ENCODE assay signal across 10 mouse cellular contexts in genomic region chr11:52919231-52919960, GRCm38 (mm10).
DNase-seq lines count a peak whose midpoint lies in the region; ATAC-seq and TF ChIP-seq lines count a peak whose summit lies in the region.
"Had no signal": no experiment of that assay in that cellular context is flagged by ENCODE, and none has a peak within 500 bp of the region (broad histone marks: within the 10 kb centered on the region; RNA-seq: fewer than 3 reads in every experiment).

No protein-coding gene starts in this region.

- no peaks in the 10 kb centered on the region for H3K27me3 ChIP-seq in hindbrain, embryonic 14.5 days (ENCODE audit: control insufficient read depth, insufficient read depth, low read length)
- H3K27me3 ChIP-seq in hindbrain, embryonic 11.5 days (ENCODE audit: control insufficient read depth, insufficient read depth, low read length), result no peaks in the 10 kb centered on the region
- no peaks in the 10 kb centered on the region for H3K27me3 ChIP-seq in hindbrain, postnatal 0 days (ENCODE audit: insufficient read depth, low read length)
- H3K27me3 ChIP-seq: liver, embryonic 15.5 days had no signal

- H3K4me2 ChIP-seq in hindbrain, embryonic 14.5 days (replicated peaks), result no peak overlapping the region
- H3K4me2 ChIP-seq in hindbrain, embryonic 11.5 days (replicated peaks; ENCODE audit: low read depth, low read length), result no peak overlapping the region
- no peak overlapping the region for H3K4me2 ChIP-seq in hindbrain, postnatal 0 days (ENCODE audit: low read depth, low read length)
- H3K4me2 ChIP-seq: liver, embryonic 15.5 days had no signal

- TF ChIP-seq CTCF in hindbrain, postnatal 0 days (IDR thresholded peaks at IDR 0.05; ENCODE audit: low read depth), result no peak

- 0 out of 2 replicates have a peak, but pooled peaks cover 4% of the 10 kb centered on the region for H3K9me3 ChIP-seq in hindbrain, embryonic 14.5 days (ENCODE audit: control insufficient read depth, low read length)
- no peaks in the 10 kb centered on the region for H3K9me3 ChIP-seq in hindbrain, embryonic 11.5 days (ENCODE audit: control insufficient read depth, low read length)
- no peaks in the 10 kb centered on the region for H3K9me3 ChIP-seq in hindbrain, postnatal 0 days (ENCODE audit: low read length)
- H3K9me3 ChIP-seq: liver, embryonic 15.5 days had no signal

- no peak; the same call in 1 of the 2 replicates for ATAC-seq in hindbrain, embryonic 14.5 days (ENCODE audit: low FRiP score)
- ATAC-seq in hindbrain, embryonic 11.5 days (ENCODE audit: low FRiP score), result no peak
- ATAC-seq in hindbrain, postnatal 0 days, result peak; percentile 69; the same call in 1 of the 2 replicates
- no peak for ATAC-seq in monocyte, adult 5-6 weeks (replicated peaks; ENCODE audit: insufficient number of reproducible peaks, low FRiP score, low TSS enrichment, poor library complexity, severe bottlenecking)
- no peak for ATAC-seq in granulocyte monocyte progenitor cell, adult 5-6 weeks (replicated peaks; ENCODE audit: poor library complexity, severe bottlenecking)
- ATAC-seq: Patski had no signal

- 35% methylated on average over 15 of the region's 15 CpGs for WGBS in hindbrain, embryonic 14.5 days
- WGBS in hindbrain, embryonic 11.5 days, result 61% methylated on average over 15 of the region's 15 CpGs
- WGBS in hindbrain, postnatal 0 days, result 16% methylated on average over 15 of the region's 15 CpGs

- H3K36me3 ChIP-seq in hindbrain, embryonic 14.5 days (replicated peaks; ENCODE audit: control insufficient read depth, insufficient read depth), result no peaks in the 10 kb centered on the region
- H3K36me3 ChIP-seq in hindbrain, embryonic 11.5 days (ENCODE audit: control insufficient read depth, insufficient read depth, low read length), result no peaks in the 10 kb centered on the region
- H3K36me3 ChIP-seq in hindbrain, postnatal 0 days (ENCODE audit: insufficient read depth, low read length), result no peaks in the 10 kb centered on the region
- H3K36me3 ChIP-seq: liver, embryonic 15.5 days had no signal

- no peak overlapping the region for H3K4me3 ChIP-seq in hindbrain, embryonic 14.5 days (replicated peaks; ENCODE audit: low read length)
- no peak overlapping the region for H3K4me3 ChIP-seq in hindbrain, embryonic 11.5 days (ENCODE audit: low read depth, low read length)
- H3K4me3 ChIP-seq in hindbrain, postnatal 0 days (ENCODE audit: low read length), result no peak overlapping the region
- H3K4me3 ChIP-seq: liver, embryonic 15.5 days had no signal

- no peak overlapping the region for H3K27ac ChIP-seq in hindbrain, embryonic 14.5 days
- no peak overlapping the region for H3K27ac ChIP-seq in hindbrain, embryonic 11.5 days (ENCODE audit: low read depth, low read length)
- no peak overlapping the region for H3K27ac ChIP-seq in hindbrain, postnatal 0 days
- H3K27ac ChIP-seq: liver, embryonic 15.5 days had no signal

- DNase-seq in hindbrain, embryonic 14.5 days (ENCODE audit: low spot score), result peak; percentile 66
- DNase-seq in hindbrain, embryonic 11.5 days (ENCODE audit: low spot score), result no peak
- peak; percentile 10 for DNase-seq in ES-CJ7 (ENCODE audit: low read depth, low spot score)
- DNase-seq in adrenal gland, postnatal 36 days, result peak; percentile 65 to 70
- DNase-seq in hindbrain, postnatal 0 days (ENCODE audit: low spot score), result peak; percentile 79
- peak; percentile 89 for DNase-seq in testis, postnatal 14 days (ENCODE audit: low spot score)

- peaks cover 6% of the 10 kb centered on the region; the same call in 1 of the 2 replicates for H3K4me1 ChIP-seq in hindbrain, embryonic 14.5 days (replicated peaks; ENCODE audit: control insufficient read depth, insufficient read depth, low read length)
- no peaks in the 10 kb centered on the region for H3K4me1 ChIP-seq in hindbrain, embryonic 11.5 days (replicated peaks; ENCODE audit: control insufficient read depth, insufficient read depth, low read length)
- H3K4me1 ChIP-seq in hindbrain, postnatal 0 days (ENCODE audit: insufficient read depth, low read length), result peaks cover 6% of the 10 kb centered on the region
- H3K4me1 ChIP-seq: liver, embryonic 15.5 days had no signal

- no peak overlapping the region for H3K9ac ChIP-seq in hindbrain, embryonic 14.5 days
- H3K9ac ChIP-seq in hindbrain, embryonic 11.5 days (ENCODE audit: low read depth, low read length), result no peak overlapping the region
- H3K9ac ChIP-seq in hindbrain, postnatal 0 days (replicated peaks; ENCODE audit: low read length), result no peak overlapping the region
- H3K9ac ChIP-seq: liver, embryonic 15.5 days had no signal
